Comparison of ENCODE assay signal across 12 mouse cellular contexts in the genomic region with DNA sequence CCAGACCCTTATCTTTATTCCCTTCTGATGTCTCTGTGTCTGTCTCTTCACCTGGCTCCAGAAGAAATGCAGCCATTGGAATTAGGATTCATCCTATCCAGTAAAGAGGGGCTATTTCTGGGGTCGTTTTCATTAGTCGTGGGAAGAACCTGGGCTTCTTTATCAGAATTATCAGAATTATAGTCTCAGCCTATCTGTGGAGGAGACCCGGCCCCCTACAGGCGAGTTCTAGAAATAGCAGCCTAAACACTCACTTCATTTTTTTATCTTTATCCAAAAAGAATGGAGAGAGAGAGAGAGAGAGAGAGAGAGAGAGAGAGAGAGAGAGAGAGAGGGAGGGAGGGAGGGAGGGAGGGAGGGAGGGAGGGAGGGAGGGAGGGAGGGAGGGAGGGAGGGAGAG.
DNase-seq lines count a peak whose midpoint lies in the region; ATAC-seq and TF ChIP-seq lines count a peak whose summit lies in the region.
"Had no signal": no experiment of that assay in that cellular context is flagged by ENCODE, and none has a peak within 500 bp of the region (broad histone marks: within the 10 kb centered on the region; RNA-seq: fewer than 3 reads in every experiment).

No protein-coding gene starts in this region.

- no peak overlapping the region for H3K4me2 ChIP-seq in intestine, postnatal 0 days (replicated peaks; ENCODE audit: low read depth)
- H3K4me2 ChIP-seq in intestine, embryonic 16.5 days (ENCODE audit: low read depth, low read length) = no peak overlapping the region
- H3K4me2 ChIP-seq: embryonic facial prominence, embryonic 12.5 days; heart, embryonic 13.5 days; midbrain, embryonic 12.5 days had no signal

- no peaks in the 10 kb centered on the region for H3K9me3 ChIP-seq in intestine, postnatal 0 days (ENCODE audit: control insufficient read depth)
- no peaks in the 10 kb centered on the region for H3K9me3 ChIP-seq in intestine, embryonic 16.5 days (ENCODE audit: control insufficient read depth, low read length)
- H3K9me3 ChIP-seq: embryonic facial prominence, embryonic 12.5 days; heart, embryonic 13.5 days; midbrain, embryonic 12.5 days had no signal

- WGBS in intestine, postnatal 0 days = 21% methylated on average over 4 of the region's 4 CpGs
- 18% methylated on average over 4 of the region's 4 CpGs for WGBS in intestine, embryonic 16.5 days

- peak; percentile 54 to 60 for DNase-seq in cerebellum, postnatal 10 days
- DNase-seq in cerebellum, adult 11-12 months = no peak
- peak; percentile 16 for DNase-seq in thymus, postnatal 4 days
- DNase-seq in thymus, adult 18-20 months = no peak
- no peak for DNase-seq in B cell, adult 2 months
- DNase-seq: right cerebral cortex, postnatal 14 days had no signal

- no peaks in the 10 kb centered on the region for H3K36me3 ChIP-seq in intestine, postnatal 0 days (ENCODE audit: control insufficient read depth, insufficient read depth)
- no peaks in the 10 kb centered on the region for H3K36me3 ChIP-seq in intestine, embryonic 16.5 days (ENCODE audit: control insufficient read depth, insufficient read depth, low read length)
- H3K36me3 ChIP-seq: embryonic facial prominence, embryonic 12.5 days; heart, embryonic 13.5 days; midbrain, embryonic 12.5 days had no signal

- no peak overlapping the region for H3K9ac ChIP-seq in intestine, postnatal 0 days (ENCODE audit: low read depth, low read length)
- no peak overlapping the region for H3K9ac ChIP-seq in intestine, embryonic 16.5 days (ENCODE audit: low read depth, low read length)
- H3K9ac ChIP-seq: embryonic facial prominence, embryonic 12.5 days; heart, embryonic 13.5 days; midbrain, embryonic 12.5 days had no signal

- H3K27ac ChIP-seq in intestine, postnatal 0 days (ENCODE audit: low read depth, low read length) = no peak overlapping the region
- no peak overlapping the region for H3K27ac ChIP-seq in intestine, embryonic 16.5 days (ENCODE audit: low read length)
- H3K27ac ChIP-seq: embryonic facial prominence, embryonic 12.5 days; heart, embryonic 13.5 days; midbrain, embryonic 12.5 days had no signal

- ATAC-seq in intestine, postnatal 0 days = no peak
- no peak for ATAC-seq in intestine, embryonic 16.5 days
- no peak for ATAC-seq in frontal cortex, adult (ENCODE audit: low TSS enrichment)

- no peaks in the 10 kb centered on the region for H3K27me3 ChIP-seq in intestine, postnatal 0 days (replicated peaks; ENCODE audit: control insufficient read depth, insufficient read depth, low read length)
- H3K27me3 ChIP-seq in intestine, embryonic 16.5 days (replicated peaks; ENCODE audit: control insufficient read depth, insufficient read depth, low read length) = no peaks in the 10 kb centered on the region
- H3K27me3 ChIP-seq: embryonic facial prominence, embryonic 12.5 days; heart, embryonic 13.5 days; midbrain, embryonic 12.5 days had no signal

- no peak overlapping the region for H3K4me3 ChIP-seq in intestine, postnatal 0 days (ENCODE audit: low read depth, low read length)
- no peak overlapping the region for H3K4me3 ChIP-seq in intestine, embryonic 16.5 days (ENCODE audit: low read length)
- H3K4me3 ChIP-seq: embryonic facial prominence, embryonic 12.5 days; heart, embryonic 13.5 days; midbrain, embryonic 12.5 days had no signal

- peak; percentile 42 for TF ChIP-seq CTCF in intestine, postnatal 0 days (IDR thresholded peaks at IDR 0.05; ENCODE audit: low read depth)

- no peaks in the 10 kb centered on the region for H3K4me1 ChIP-seq in intestine, postnatal 0 days (replicated peaks; ENCODE audit: control insufficient read depth, insufficient read depth, low read length)
- H3K4me1 ChIP-seq in intestine, embryonic 16.5 days (ENCODE audit: control insufficient read depth, insufficient read depth, low read length) = no peaks in the 10 kb centered on the region
- H3K4me1 ChIP-seq: embryonic facial prominence, embryonic 12.5 days; heart, embryonic 13.5 days; midbrain, embryonic 12.5 days had no signal

Comparison
In these comparisons a context has a peak if more than half of its experiments do, and no peak if none do; other contexts are left out.
1. DNase-seq: peak in cerebellum, postnatal 10 days (2 of 2) and thymus, postnatal 4 days (single experiment); none in cerebellum, adult 11-12 months (single experiment), thymus, adult 18-20 months (0 of 2) and B cell, adult 2 months (0 of 2).